Mouse (Mus musculus) liver, postnatal 0 days (tissue): ENCODE measurements around the gene Gm10203. TPM values are rescaled to one million over a fixed set of nuclear protein-coding genes. Genes with fewer than 3 reads are reported as not detected.

Source experiments
- ATAC-seq: fragments of 200-750 bp; cut with Nextera tagmentation; 2 replicates; pipeline ENCODE4 v1.8.0; 2017; ENCODE audit warnings: mild to moderate bottlenecking, moderate library complexity
- DNase-seq: peaks from one replicate; pipeline ENCODE4 v3.0.0-alpha.2; 2016
- H3K27ac ChIP-seq: fragments of 300-500 bp; sonication (generic); 2 replicates; pipeline ENCODE4 v1.5.1; 2014; ENCODE audit warnings: antibody characterized with exemption, moderate library complexity, mild to moderate bottlenecking, low read depth
- H3K27me3 ChIP-seq: fragments of 300-500 bp; sonication (generic); 2 replicates; pipeline ENCODE4 v1.6.1; 2014; ENCODE audit warnings: low read length, control low read depth, mixed read lengths; ENCODE audit not compliant: insufficient read depth
- H3K36me3 ChIP-seq: fragments of 300-500 bp; sonication (generic); replicated peaks from 2 replicates; pipeline ENCODE4 v1.6.1; 2014; ENCODE audit warnings: mild to moderate bottlenecking, control low read depth, low read length, moderate library complexity, mixed read lengths; ENCODE audit not compliant: insufficient read depth
- H3K4me1 ChIP-seq: fragments of 300-500 bp; sonication (generic); 2 replicates; pipeline ENCODE4 v1.6.1; 2014; ENCODE audit warnings: antibody characterized with exemption, mild to moderate bottlenecking, control low read depth; ENCODE audit not compliant: insufficient read depth
- H3K4me2 ChIP-seq: fragments of 300-500 bp; sonication (generic); 2 replicates; pipeline ENCODE4 v1.6.1; 2014; ENCODE audit warnings: low read depth, mild to moderate bottlenecking, low read length, moderate library complexity, mixed read lengths
- H3K4me3 ChIP-seq: fragments of 300-500 bp; sonication (generic); 2 replicates; pipeline ENCODE4 v1.5.1; 2014; ENCODE audit warnings: low read depth, low read length
- H3K9ac ChIP-seq: fragments of 300-500 bp; sonication (generic); replicated peaks from 2 replicates; pipeline ENCODE4 v1.6.1; 2014; ENCODE audit warnings: mild to moderate bottlenecking, moderate library complexity
- H3K9me3 ChIP-seq: fragments of 300-500 bp; sonication (generic); 2 replicates; pipeline ENCODE4 v1.6.1; 2016; ENCODE audit warnings: mild to moderate bottlenecking, control low read depth, low read length, mixed read lengths
- CTCF ChIP-seq: sonication (generic); IDR thresholded peaks from 2 replicates; pipeline ENCODE4 v1.5.1; 2016; ENCODE audit warnings: antibody characterized with exemption, low read depth
- EP300 ChIP-seq: IDR thresholded peaks from 2 replicates; pipeline ENCODE4 v1.6.1; 2016; ENCODE audit warnings: antibody characterized with exemption, low read depth, mild to moderate bottlenecking
- WGBS: fragments of 180-500 bp; shearing (Covaris S2); extraction: QIAGEN DNeasy Blood & Tissue Kit; methylation state at CpG from one replicate; pipeline ENCODE4 v1.1.7; 2014; ENCODE audit not compliant: insufficient replicate concordance; 5-methylcytosine and 5-hydroxymethylcytosine counted together
- polyA plus RNA-seq: library from polyadenylated mRNA; unstranded; fragments of >200 nt; fragmentation: Nextera tagmentation; extraction: Ambion mirVana; gene quantifications from 2 replicates; pipeline ENCODE4 v1.2.1, GENCODE M21; 2015

The Gm10203 gene
- polyA plus RNA-seq, 1 experiment from 2014 or later, result not detected

GRCm38 (mm10) chr6:149108909-149109308, 21.1 kb upstream of the Gm10203 start:
- Histone ChIP-seq H3K9me3 (no peaks in the 10 kb centered on the region), H3K9ac (no peak overlapping the region), H3K4me3 (no peak overlapping the region), H3K4me1 (no peaks in the 10 kb centered on the region), H3K27ac (no peak overlapping the region), H3K36me3 (no peaks in the 10 kb centered on the region), H3K27me3 (no peaks in the 10 kb centered on the region), H3K4me2 (no peak overlapping the region)
- ATAC-seq (no peak), DNase-seq (no peak)
- TF ChIP-seq EP300 (no peak), CTCF (no peak)
- WGBS, result 57% methylated on average over 2 of the region's 2 CpGs

- Histone ChIP-seq H3K4me3 (no peak overlapping the region), H3K27me3 (no peaks in the 10 kb centered on the region), H3K9me3 (no peaks in the 10 kb centered on the region), H3K4me1 (no peaks in the 10 kb centered on the region), H3K36me3 (no peaks in the 10 kb centered on the region), H3K4me2 (no peak overlapping the region), H3K27ac (no peak overlapping the region), H3K9ac (no peak overlapping the region)
- no peak for DNase-seq
- TF ChIP-seq CTCF (no peak), EP300 (no peak)
- ATAC-seq, result no peak
Measured at GRCm38 (mm10) chr6:149116992-149117391, 13.0 kb upstream of the Gm10203 start.

GRCm38 (mm10) chr6:149118935-149119334, 11.0 kb upstream of the Gm10203 start:
- WGBS, result 53% methylated on average over 2 of the region's 2 CpGs
- ATAC-seq (peak; percentile 96), DNase-seq (peak; percentile 60)
- 0 out of 2 replicates have a peak, but pooled peaks have one; percentile 8 for TF ChIP-seq CTCF
- peak; percentile 73 for TF ChIP-seq EP300
- Histone ChIP-seq H3K27me3 (no peaks in the 10 kb centered on the region), H3K27ac (peak overlapping the region; percentile 84), H3K36me3 (no peaks in the 10 kb centered on the region), H3K4me2 (no peak overlapping the region), H3K4me3 (no peak overlapping the region), H3K4me1 (no peaks in the 10 kb centered on the region), H3K9ac (no peak overlapping the region), H3K9me3 (no peaks in the 10 kb centered on the region)

DNA sequence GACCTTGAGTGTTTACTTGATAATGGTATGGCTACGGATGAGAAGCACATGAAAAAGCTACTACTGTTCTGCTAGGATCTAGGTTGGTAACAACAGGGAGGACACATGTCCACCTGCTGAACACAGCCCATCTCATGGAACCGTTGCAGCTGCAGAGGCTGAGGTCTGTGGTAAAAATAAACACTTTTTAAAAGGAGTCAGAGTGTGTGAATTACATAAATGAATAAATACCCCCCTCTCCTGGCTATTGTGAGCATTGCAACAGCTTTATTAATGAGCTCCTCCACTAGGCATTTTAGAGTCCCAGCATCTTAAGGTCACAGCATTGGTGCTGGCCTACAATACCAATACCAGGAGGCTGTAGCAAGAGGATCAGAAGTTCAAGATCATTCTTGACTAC, 10.1 kb upstream of the Gm10203 start:
- H3K4me3 ChIP-seq, result no peak overlapping the region
- H3K9me3 ChIP-seq, result no peaks in the 10 kb centered on the region
- H3K4me2 ChIP-seq, result no peak overlapping the region
- H3K36me3 ChIP-seq, result no peaks in the 10 kb centered on the region
- TF ChIP-seq EP300 (no peak), CTCF (peak; percentile 76)
- no peaks in the 10 kb centered on the region for H3K4me1 ChIP-seq
- 22% methylated on average over 2 of the region's 2 CpGs for WGBS
- peak; percentile 30 for ATAC-seq
- H3K27me3 ChIP-seq, result no peaks in the 10 kb centered on the region
- H3K9ac ChIP-seq, result no peak overlapping the region
- DNase-seq, result peak; percentile 27
- H3K27ac ChIP-seq, result peak overlapping the region; percentile 84

- H3K36me3 ChIP-seq, result no peaks in the 10 kb centered on the region
- H3K4me1 ChIP-seq, result no peaks in the 10 kb centered on the region
- H3K9me3 ChIP-seq, result no peaks in the 10 kb centered on the region
- DNase-seq, result no peak
- H3K27me3 ChIP-seq, result no peaks in the 10 kb centered on the region
- TF ChIP-seq CTCF, result no peak
- TF ChIP-seq EP300, result no peak
- no peak overlapping the region for H3K4me3 ChIP-seq
- ATAC-seq, result no peak
- no peak overlapping the region for H3K9ac ChIP-seq
- 79% methylated on average over 3 of the region's 3 CpGs for WGBS
- H3K27ac ChIP-seq, result no peak overlapping the region
- H3K4me2 ChIP-seq, result no peak overlapping the region
Measured at GRCm38 (mm10) chr6:149123042-149123441, 6.9 kb upstream of the Gm10203 start.

GRCm38 (mm10) chr6:149126675-149127074, 3.3 kb upstream of the Gm10203 start:
- Histone ChIP-seq H3K27me3 (no peaks in the 10 kb centered on the region), H3K36me3 (no peaks in the 10 kb centered on the region), H3K9me3 (no peaks in the 10 kb centered on the region), H3K4me1 (no peaks in the 10 kb centered on the region), H3K4me3 (no peak overlapping the region), H3K4me2 (no peak overlapping the region), H3K27ac (no peak overlapping the region), H3K9ac (no peak overlapping the region)
- peak; percentile 64 for ATAC-seq
- TF ChIP-seq EP300 (no peak), CTCF (peak; percentile 77)
- peak; percentile 40 for DNase-seq
- 61% methylated on average over 4 of the region's 4 CpGs for WGBS

DNA sequence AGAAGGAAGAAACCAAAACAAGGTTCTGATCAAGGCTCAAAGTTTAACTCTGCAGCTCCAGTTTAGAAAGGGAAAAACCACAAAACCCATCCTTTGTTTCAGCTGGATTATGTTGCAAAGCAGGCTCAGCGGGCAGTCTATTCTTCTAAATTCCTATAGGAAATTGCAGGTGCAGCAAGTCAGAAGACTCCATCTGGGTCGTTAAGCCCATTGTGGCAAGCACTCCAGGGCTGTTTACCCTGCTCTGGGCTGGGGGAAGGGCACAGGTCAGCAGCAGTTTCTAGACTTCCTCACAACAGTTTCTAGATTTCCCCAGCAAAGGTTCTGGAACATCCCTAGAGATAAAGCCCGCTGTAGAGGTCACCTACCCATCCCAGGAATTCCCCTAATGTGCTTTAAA, 1.1 kb downstream of the Gm10203 start:
- WGBS, result 36% methylated on average over 3 of the region's 3 CpGs
- H3K9ac ChIP-seq, result no peak overlapping the region
- TF ChIP-seq EP300 (no peak), CTCF (no peak)
- no peaks in the 10 kb centered on the region for H3K9me3 ChIP-seq
- no peak overlapping the region for H3K4me2 ChIP-seq
- H3K27ac ChIP-seq, result no peak overlapping the region
- no peak overlapping the region for H3K4me3 ChIP-seq
- no peaks in the 10 kb centered on the region for H3K27me3 ChIP-seq
- no peaks in the 10 kb centered on the region for H3K4me1 ChIP-seq
- DNase-seq, result no peak
- no peaks in the 10 kb centered on the region for H3K36me3 ChIP-seq
- ATAC-seq, result no peak
